In genomic region chr4:53919188-53919587, GRCm38 (mm10) we compare ENCODE assay signal across 9 mouse cellular contexts.
DNase-seq lines count a peak whose midpoint lies in the region; ATAC-seq and TF ChIP-seq lines count a peak whose summit lies in the region.
"Had no signal": no experiment of that assay in that cellular context is flagged by ENCODE, and none has a peak within 500 bp of the region (broad histone marks: within the 10 kb centered on the region; RNA-seq: fewer than 3 reads in every experiment).

No protein-coding gene starts in this region.

- no peak for TF ChIP-seq POLR2A in MEL (IDR thresholded peaks at IDR 0.05; ENCODE audit: control insufficient read depth in 1 of 2, insufficient read depth in 1 of 2, low read depth in 1 of 2, low read length in 2 of 2, poor library complexity in 1 of 2)
- no peak for TF ChIP-seq POLR2A in bone marrow, adult 2 months (IDR thresholded peaks at IDR 0.05; ENCODE audit: borderline replicate concordance, control insufficient read depth, low read depth, low read length)

- no peaks in the 10 kb centered on the region for H3K36me3 ChIP-seq in liver, embryonic 12.5 days
- no peaks in the 10 kb centered on the region for H3K36me3 ChIP-seq in MEL (ENCODE audit: control insufficient read depth in 1 of 2, insufficient read depth in 2 of 2, low read length in 2 of 2)
- H3K36me3 ChIP-seq in neural tube, embryonic 13.5 days: no peaks in the 10 kb centered on the region
- H3K36me3 ChIP-seq: neural tube, embryonic 12.5 days had no signal

- intact Hi-C loops in left cerebral cortex, postnatal 36 days (cut with DNase I): no loop called here

- peak; percentile 42 for TF ChIP-seq RAD21 in MEL (IDR thresholded peaks at IDR 0.05; ENCODE audit: low read depth, low read length)

- TF ChIP-seq EP300 in MEL (IDR thresholded peaks at IDR 0.05; ENCODE audit: low read depth in 1 of 2, low read length in 2 of 2): no peak

- H3K27me3 ChIP-seq in liver, embryonic 12.5 days (replicated peaks): no peaks in the 10 kb centered on the region
- H3K27me3 ChIP-seq in MEL (ENCODE audit: control insufficient read depth in 1 of 2, insufficient read depth in 2 of 2, low read length in 2 of 2): no peaks in the 10 kb centered on the region
- no peaks in the 10 kb centered on the region for H3K27me3 ChIP-seq in neural tube, embryonic 13.5 days
- H3K27me3 ChIP-seq: neural tube, embryonic 12.5 days had no signal

- H3K27ac ChIP-seq in liver, embryonic 12.5 days: no peak overlapping the region
- H3K27ac ChIP-seq in MEL (ENCODE audit: control insufficient read depth, low read depth, low read length): no peak overlapping the region
- no peak overlapping the region for H3K27ac ChIP-seq in bone marrow, adult 2 months (ENCODE audit: control insufficient read depth, insufficient read depth, low read depth, low read length, poor library complexity)
- H3K27ac ChIP-seq in neural tube, embryonic 13.5 days (replicated peaks): no peak overlapping the region
- H3K27ac ChIP-seq: neural tube, embryonic 12.5 days had no signal

- H3K4me3 ChIP-seq in liver, embryonic 12.5 days: no peak overlapping the region
- H3K4me3 ChIP-seq in MEL (ENCODE audit: control insufficient read depth in 1 of 2, insufficient read depth in 1 of 2, low read depth in 2 of 2, low read length in 2 of 2): no peak overlapping the region
- no peak overlapping the region for H3K4me3 ChIP-seq in bone marrow, adult 2 months (replicated peaks; ENCODE audit: control insufficient read depth, low read depth, low read length)
- no peak overlapping the region for H3K4me3 ChIP-seq in neural tube, embryonic 13.5 days
- H3K4me3 ChIP-seq: neural tube, embryonic 12.5 days had no signal

- peak; percentile 38 for DNase-seq in liver
- peak; percentile 44 for DNase-seq in MEL (ENCODE audit: low read depth, low spot score)
- peak; percentile 48 for DNase-seq in gastrocnemius, postnatal 10 days
- peak; percentile 24 to 32 for DNase-seq in left cerebral cortex, postnatal 36 days (ENCODE audit: low spot score in 2 of 2)

- H3K9ac ChIP-seq in liver, embryonic 12.5 days: no peak overlapping the region
- H3K9ac ChIP-seq in MEL (ENCODE audit: control insufficient read depth, low read depth, low read length, poor library complexity, severe bottlenecking): no peak overlapping the region
- H3K9ac ChIP-seq in neural tube, embryonic 13.5 days: no peak overlapping the region
- H3K9ac ChIP-seq: neural tube, embryonic 12.5 days had no signal

- H3K4me2 ChIP-seq in liver, embryonic 12.5 days: no peak overlapping the region
- no peak overlapping the region for H3K4me2 ChIP-seq in neural tube, embryonic 13.5 days
- H3K4me2 ChIP-seq: neural tube, embryonic 12.5 days had no signal

- ATAC-seq in liver, embryonic 12.5 days: no peak
- ATAC-seq in neural tube, embryonic 13.5 days (ENCODE audit: low read depth): peak; percentile 53; the same call in 1 of the 2 replicates
- no peak for ATAC-seq in erythroid progenitor cell, adult 5-6 weeks (replicated peaks; ENCODE audit: low FRiP score, poor library complexity, severe bottlenecking)

- H3K4me1 ChIP-seq in liver, embryonic 12.5 days: no peaks in the 10 kb centered on the region
- H3K4me1 ChIP-seq in MEL (ENCODE audit: control insufficient read depth in 1 of 2, insufficient read depth in 2 of 2, low read length in 2 of 2): no peaks in the 10 kb centered on the region
- H3K4me1 ChIP-seq in bone marrow, adult 2 months (ENCODE audit: control insufficient read depth, insufficient read depth, low read length): peaks cover 7% of the 10 kb centered on the region
- no peaks in the 10 kb centered on the region for H3K4me1 ChIP-seq in neural tube, embryonic 13.5 days (replicated peaks)
- H3K4me1 ChIP-seq: neural tube, embryonic 12.5 days had no signal

- H3K9me3 ChIP-seq in liver, embryonic 12.5 days (replicated peaks): no peaks in the 10 kb centered on the region
- no peaks in the 10 kb centered on the region for H3K9me3 ChIP-seq in MEL (replicated peaks; ENCODE audit: insufficient read depth, low read length)
- H3K9me3 ChIP-seq in neural tube, embryonic 13.5 days: no peaks in the 10 kb centered on the region
- H3K9me3 ChIP-seq: neural tube, embryonic 12.5 days had no signal

- peak; percentile 24 to 66 (median 56); a peak in 5 of 6 replicates for TF ChIP-seq CTCF in MEL (IDR thresholded peaks at IDR 0.05 in 2 of 3, conservative IDR thresholded peaks at IDR 0.05 in 1 of 3; ENCODE audit: control insufficient read depth in 1 of 3, insufficient read depth in 1 of 3, low read depth in 2 of 3, low read length in 3 of 3, poor library complexity in 1 of 3, severe bottlenecking in 1 of 3)
- peak; percentile 64 for TF ChIP-seq CTCF in bone marrow, adult 2 months (IDR thresholded peaks at IDR 0.05; ENCODE audit: control insufficient read depth, insufficient read depth, low read length)

- no peaks in the 10 kb centered on the region for H3K79me2 ChIP-seq in MEL (ENCODE audit: control insufficient read depth, insufficient read depth, low read length, poor library complexity)

TF ChIP-seq in MEL, 35 proteins besides CTCF, POLR2A, EP300 and RAD21:
- peak; percentile 61 for TF ChIP-seq SMC3 (IDR thresholded peaks at IDR 0.05; ENCODE audit: low read depth, low read length)
- no peak for TF ChIP-seq UBTF (IDR thresholded peaks at IDR 0.05; ENCODE audit: borderline replicate concordance, insufficient read depth, low read depth, low read length)
- peak; percentile 46; the same call in 1 of the 2 replicates for TF ChIP-seq ZNF384 (IDR thresholded peaks at IDR 0.05; ENCODE audit: low read depth, low read length)
- 0 out of 2 replicates have a peak, but pooled peaks have one; percentile 36 for TF ChIP-seq ZC3H11A (IDR thresholded peaks at IDR 0.05; ENCODE audit: low read depth, low read length)
